Mouse (Mus musculus) liver, embryonic 11.5 days (tissue): ENCODE data around the gene Zfhx3. TPM values are rescaled to one million over a fixed set of nuclear protein-coding genes. Genes with fewer than 3 reads are reported as not detected.

Experiments
- ATAC-seq: fragments of 200-750 bp; cut with Nextera tagmentation; replicated peaks from 2 replicates; pipeline ENCODE4 v1.8.0; 2017; ENCODE audit warnings: moderate number of reproducible peaks, mild to moderate bottlenecking, moderate TSS enrichment, moderate library complexity; ENCODE audit not compliant: low FRiP score
- DNase-seq: peaks from one replicate; pipeline ENCODE4 v3.0.0-alpha.2; 2017; ENCODE audit warnings: low spot score
- H3K27ac ChIP-seq: fragments of 300-500 bp; sonication (generic); 2 replicates; pipeline ENCODE4 v1.5.1; 2014; ENCODE audit warnings: mild to moderate bottlenecking, low read depth, low read length, control low read depth
- H3K27me3 ChIP-seq: fragments of 300-500 bp; sonication (generic); replicated peaks from 2 replicates; pipeline ENCODE4 v1.6.1; 2014; ENCODE audit warnings: low read length, mixed read lengths; ENCODE audit not compliant: control insufficient read depth, insufficient read depth
- H3K36me3 ChIP-seq: fragments of 300-500 bp; sonication (generic); 2 replicates; pipeline ENCODE4 v1.6.1; 2014; ENCODE audit warnings: mild to moderate bottlenecking, low read length, moderate library complexity, mixed read lengths; ENCODE audit not compliant: control insufficient read depth, insufficient read depth
- H3K4me1 ChIP-seq: fragments of 300-500 bp; sonication (generic); replicated peaks from 2 replicates; pipeline ENCODE4 v1.6.1; 2014; ENCODE audit warnings: low read length, mixed read lengths; ENCODE audit not compliant: control insufficient read depth, insufficient read depth
- H3K4me2 ChIP-seq: fragments of 300-500 bp; sonication (generic); 2 replicates; pipeline ENCODE4 v1.6.1; 2014; ENCODE audit warnings: mild to moderate bottlenecking, control low read depth, moderate library complexity
- H3K4me3 ChIP-seq: fragments of 300-500 bp; sonication (generic); 2 replicates; pipeline ENCODE4 v1.5.1; 2014; ENCODE audit warnings: low read depth, low read length, control low read depth
- H3K9ac ChIP-seq: fragments of 300-500 bp; sonication (generic); 2 replicates; pipeline ENCODE4 v1.6.1; 2014; ENCODE audit warnings: low read depth, low read length, control low read depth
- H3K9me3 ChIP-seq: fragments of 300-500 bp; sonication (generic); 2 replicates; pipeline ENCODE4 v1.6.1; 2016; ENCODE audit warnings: low read length, inconsistent platforms, mixed read lengths; ENCODE audit not compliant: control insufficient read depth
- WGBS: fragments of 180-500 bp; shearing (Covaris S2); extraction: QIAGEN DNeasy Blood & Tissue Kit; methylation state at CpG from one replicate; pipeline ENCODE4 v1.1.7; 2014; 5-methylcytosine and 5-hydroxymethylcytosine counted together
- polyA plus RNA-seq: library from polyadenylated mRNA; unstranded; fragments of >200 nt; fragmentation: Nextera tagmentation; extraction: Ambion mirVana; gene quantifications from 2 replicates; pipeline ENCODE4 v1.2.1, GENCODE M21; 2014

Gene Zfhx3
- polyA plus RNA-seq, 1 experiment from 2014 or later: 6.1 TPM

DNA sequence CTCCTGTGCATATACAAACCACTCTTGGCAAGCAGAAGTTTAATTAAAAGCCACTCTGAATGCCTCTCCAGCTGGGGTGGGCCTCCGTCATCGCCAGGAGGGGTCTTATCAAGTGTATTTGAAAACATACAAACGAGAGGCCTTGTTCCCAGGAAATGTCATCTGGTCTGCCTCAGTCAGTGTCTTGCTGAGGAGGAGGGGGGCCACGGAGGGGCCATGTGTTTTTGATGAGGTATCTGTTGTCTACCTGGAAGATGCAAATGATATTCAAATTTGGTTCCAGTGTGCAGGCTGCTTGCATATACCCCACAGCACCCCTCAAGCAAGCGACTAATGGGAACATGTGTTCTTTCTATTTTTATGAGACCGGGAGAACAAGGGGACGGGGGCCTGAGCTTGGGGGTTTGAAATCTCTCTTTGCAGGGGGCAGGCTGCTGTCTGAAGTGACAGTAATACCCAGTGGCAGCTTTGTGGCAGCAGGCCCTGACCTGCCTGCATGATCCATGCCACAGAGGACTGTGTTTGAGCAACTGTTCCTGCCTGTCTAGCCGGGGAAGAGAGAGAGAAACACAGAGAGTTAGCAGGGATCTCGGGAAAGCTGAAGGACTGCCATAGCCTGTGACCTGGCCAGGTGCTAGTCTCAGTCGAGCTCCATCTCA lies 412.8 kb downstream of the Zfhx3 start:
- no peaks in the 10 kb centered on the region; the same call in 1 of the 2 replicates for H3K4me1 ChIP-seq
- H3K36me3 ChIP-seq: no peaks in the 10 kb centered on the region
- 47% methylated on average over 10 of the region's 10 CpGs for WGBS
- H3K4me2 ChIP-seq: no peak overlapping the region
- no peak overlapping the region for H3K27ac ChIP-seq
- H3K4me3 ChIP-seq: no peak overlapping the region
- no peaks in the 10 kb centered on the region for H3K9me3 ChIP-seq
- peaks cover 5% of the 10 kb centered on the region; the same call in 1 of the 2 replicates for H3K27me3 ChIP-seq
- H3K9ac ChIP-seq: no peak overlapping the region
- ATAC-seq (no peak), DNase-seq (no peak)

GRCm38 (mm10) chr8:108361402-108361801 lies 419.0 kb downstream of the Zfhx3 start:
- Histone ChIP-seq H3K4me1 (peaks cover 5% of the 10 kb centered on the region; the same call in 1 of the 2 replicates), H3K27ac (no peak overlapping the region), H3K4me3 (no peak overlapping the region), H3K4me2 (no peak overlapping the region), H3K9ac (no peak overlapping the region), H3K27me3 (no peaks in the 10 kb centered on the region), H3K36me3 (no peaks in the 10 kb centered on the region), H3K9me3 (no peaks in the 10 kb centered on the region)
- WGBS: 62% methylated on average over 4 of the region's 4 CpGs
- no peak for DNase-seq
- no peak for ATAC-seq

DNA sequence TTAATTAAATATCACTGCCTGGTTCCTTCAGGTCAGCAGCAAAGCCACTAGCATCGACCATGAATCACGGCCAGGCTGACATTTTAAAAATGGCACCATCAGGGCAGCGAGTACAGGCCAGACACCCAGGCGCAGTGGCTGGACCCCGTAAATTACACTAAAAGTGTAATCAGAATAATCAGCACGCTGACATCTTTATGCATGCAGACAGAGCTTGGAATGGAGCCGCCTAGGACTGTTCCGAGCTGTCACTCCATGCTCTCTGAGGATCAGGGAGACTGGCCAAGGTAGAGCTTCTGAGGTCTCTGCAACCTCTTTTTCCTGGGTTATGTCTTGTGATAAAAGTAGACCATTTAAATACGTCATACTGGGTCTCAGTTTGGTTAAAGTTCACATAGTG lies 420.0 kb downstream of the Zfhx3 start:
- no peak overlapping the region for H3K27ac ChIP-seq
- 74% methylated on average over 9 of the region's 9 CpGs for WGBS
- H3K9ac ChIP-seq: no peak overlapping the region
- H3K4me2 ChIP-seq: no peak overlapping the region
- H3K9me3 ChIP-seq: no peaks in the 10 kb centered on the region
- ATAC-seq (no peak), DNase-seq (no peak)
- H3K36me3 ChIP-seq: no peaks in the 10 kb centered on the region
- peaks cover 5% of the 10 kb centered on the region; the same call in 1 of the 2 replicates for H3K4me1 ChIP-seq
- H3K4me3 ChIP-seq: no peak overlapping the region
- no peaks in the 10 kb centered on the region for H3K27me3 ChIP-seq

DNA sequence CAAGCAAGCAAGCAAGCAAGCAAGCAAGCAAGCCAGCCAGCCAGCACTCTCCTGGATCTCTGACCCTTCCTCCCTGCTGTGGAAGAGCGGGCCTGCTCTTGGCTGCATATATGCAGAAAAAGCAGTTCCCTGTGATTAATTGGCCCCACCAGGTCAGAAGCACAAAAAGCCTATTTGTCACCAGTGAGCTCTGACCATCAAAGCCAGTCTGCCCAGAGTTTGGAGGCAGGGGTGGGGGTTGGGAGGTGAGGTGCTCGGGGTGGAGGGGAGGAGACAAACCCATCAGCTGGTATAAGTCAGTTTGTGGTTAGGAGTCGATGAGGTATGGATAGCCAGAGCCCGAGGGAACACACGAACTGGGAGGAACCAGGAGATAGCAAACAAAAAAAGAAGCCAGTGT lies 421.0 kb downstream of the Zfhx3 start:
- Histone ChIP-seq H3K9me3 (no peaks in the 10 kb centered on the region), H3K4me1 (peaks cover 5% of the 10 kb centered on the region; the same call in 1 of the 2 replicates), H3K4me2 (peak overlapping the region; percentile 16), H3K9ac (no peak overlapping the region), H3K36me3 (no peaks in the 10 kb centered on the region), H3K4me3 (no peak overlapping the region), H3K27me3 (no peaks in the 10 kb centered on the region), H3K27ac (no peak overlapping the region)
- DNase-seq (no peak), ATAC-seq (peak; percentile 65)
- WGBS: 17% methylated on average over 5 of the region's 5 CpGs

DNA sequence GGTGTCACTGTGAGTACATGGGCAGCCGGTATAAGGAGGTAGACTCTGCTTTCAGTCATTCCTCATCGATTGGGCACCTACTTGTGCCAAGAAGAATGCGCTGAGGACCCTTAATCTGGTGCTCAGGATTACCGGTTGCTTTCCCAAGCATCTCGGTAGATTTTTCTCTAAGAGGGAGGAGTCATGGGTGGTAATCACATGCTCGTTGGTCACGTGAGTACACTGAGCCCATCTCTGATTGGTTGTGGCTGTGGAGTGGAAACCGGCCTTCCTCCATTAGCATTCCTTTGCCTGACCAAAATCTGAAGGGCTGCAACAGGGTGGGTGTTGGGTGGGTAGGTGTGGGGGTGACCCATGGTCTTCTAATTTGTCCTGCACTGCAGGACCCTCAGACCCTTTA lies 421.4 kb downstream of the Zfhx3 start:
- H3K4me3 ChIP-seq: no peak overlapping the region
- H3K4me1 ChIP-seq: peaks cover 5% of the 10 kb centered on the region; the same call in 1 of the 2 replicates
- H3K36me3 ChIP-seq: no peaks in the 10 kb centered on the region
- peak overlapping the region; percentile 16 for H3K4me2 ChIP-seq
- H3K9ac ChIP-seq: no peak overlapping the region
- no peaks in the 10 kb centered on the region for H3K9me3 ChIP-seq
- WGBS: 61% methylated on average over 8 of the region's 8 CpGs
- ATAC-seq (peak; percentile 15; the same call in 1 of the 2 replicates), DNase-seq (no peak)
- H3K27me3 ChIP-seq: no peaks in the 10 kb centered on the region
- H3K27ac ChIP-seq: no peak overlapping the region

DNA sequence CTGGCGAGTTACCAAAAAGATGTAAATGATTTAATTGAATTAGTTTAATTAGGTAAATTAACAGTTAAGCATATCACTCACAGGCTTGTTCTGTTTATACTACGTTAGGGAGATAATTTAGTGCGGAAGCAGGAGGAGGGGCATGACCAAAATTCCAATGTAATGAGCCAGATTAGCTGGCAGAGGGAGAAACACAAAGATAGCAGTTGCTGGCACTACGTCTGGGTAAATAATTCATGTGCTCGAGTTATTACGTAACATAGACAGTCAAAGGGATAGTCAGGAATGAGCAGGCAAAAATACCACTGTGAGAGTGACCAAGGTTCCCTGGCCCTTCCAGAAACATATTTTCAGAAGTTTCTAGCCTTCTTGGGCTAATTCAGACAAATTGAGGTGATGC lies 426.6 kb downstream of the Zfhx3 start:
- H3K27ac ChIP-seq: no peak overlapping the region
- no peak overlapping the region for H3K4me2 ChIP-seq
- H3K36me3 ChIP-seq: no peaks in the 10 kb centered on the region
- ATAC-seq (no peak), DNase-seq (no peak)
- H3K27me3 ChIP-seq: no peaks in the 10 kb centered on the region
- H3K9ac ChIP-seq: no peak overlapping the region
- 39% methylated on average over 6 of the region's 6 CpGs for WGBS
- H3K4me3 ChIP-seq: no peak overlapping the region
- H3K4me1 ChIP-seq: 0 out of 2 replicates have a peak, but pooled peaks cover 4% of the 10 kb centered on the region
- H3K9me3 ChIP-seq: no peaks in the 10 kb centered on the region

- H3K36me3 ChIP-seq: no peaks in the 10 kb centered on the region
- H3K27me3 ChIP-seq: no peaks in the 10 kb centered on the region
- WGBS: 78% methylated on average over 6 of the region's 6 CpGs
- H3K27ac ChIP-seq: no peak overlapping the region
- H3K4me1 ChIP-seq: 0 out of 2 replicates have a peak, but pooled peaks cover 4% of the 10 kb centered on the region
- no peak overlapping the region for H3K9ac ChIP-seq
- no peaks in the 10 kb centered on the region for H3K9me3 ChIP-seq
- no peak overlapping the region for H3K4me3 ChIP-seq
- H3K4me2 ChIP-seq: no peak overlapping the region
- ATAC-seq (no peak), DNase-seq (no peak)
Measured at GRCm38 (mm10) chr8:108370731-108371130, 428.3 kb downstream of the Zfhx3 start.

- 0 out of 2 replicates have a peak, but pooled peaks cover 4% of the 10 kb centered on the region for H3K4me1 ChIP-seq
- H3K36me3 ChIP-seq: no peaks in the 10 kb centered on the region
- DNase-seq (no peak), ATAC-seq (no peak)
- no peaks in the 10 kb centered on the region for H3K27me3 ChIP-seq
- no peak overlapping the region for H3K4me2 ChIP-seq
- 64% methylated on average over 7 of the region's 7 CpGs for WGBS
- H3K9me3 ChIP-seq: no peaks in the 10 kb centered on the region
- H3K4me3 ChIP-seq: no peak overlapping the region
- H3K9ac ChIP-seq: no peak overlapping the region
- no peak overlapping the region for H3K27ac ChIP-seq
Measured at GRCm38 (mm10) chr8:108373046-108373445, 430.6 kb downstream of the Zfhx3 start.

DNA sequence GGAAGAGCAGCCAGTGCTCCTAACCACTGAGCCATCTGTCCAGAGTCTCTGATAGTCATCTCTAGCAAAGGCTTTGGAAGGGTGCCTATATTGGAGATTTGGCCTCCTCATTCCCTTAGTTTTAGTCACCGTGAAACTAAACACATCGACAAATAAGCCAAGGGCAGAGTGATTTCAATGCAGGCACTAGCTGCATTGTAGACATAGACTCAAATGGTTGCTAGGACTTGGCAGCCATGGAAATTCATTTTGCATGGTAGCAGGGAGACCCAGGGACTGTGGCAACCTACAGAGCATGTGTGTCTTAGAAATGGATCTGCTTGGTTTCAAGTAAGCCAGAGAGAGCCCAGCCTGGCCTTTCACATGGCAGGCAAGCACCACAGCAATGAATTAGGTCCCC lies 435.6 kb downstream of the Zfhx3 start:
- DNase-seq: no peak
- Histone ChIP-seq H3K4me1 (no peaks in the 10 kb centered on the region), H3K36me3 (no peaks in the 10 kb centered on the region), H3K27ac (no peak overlapping the region), H3K4me3 (no peak overlapping the region), H3K4me2 (no peak overlapping the region), H3K9ac (no peak overlapping the region), H3K27me3 (no peaks in the 10 kb centered on the region), H3K9me3 (no peaks in the 10 kb centered on the region)
- ATAC-seq: no peak
- WGBS: 98% methylated on average over 2 of the region's 2 CpGs
